Mouse (Mus musculus) heart, adult 10 weeks (tissue): ENCODE data around the gene Cfap73. TPM values are rescaled to one million over a fixed set of nuclear protein-coding genes. Genes with fewer than 3 reads are reported as not detected.

Experiments
- polyA plus RNA-seq: library from polyadenylated mRNA; stranded (reverse); fragments of 350-450 nt; fragmentation: Illumina TruSeq; extraction: RNeasy Lipid Tissue Mini Kit (QIAGEN cat#74804); gene quantifications from one replicate; pipeline ENCODE4 v1.2.3, GENCODE M21; 2014; ENCODE audit warnings: low read depth, low replicate concordance

Cfap73 gene
- not detected for polyA plus RNA-seq

DNA sequence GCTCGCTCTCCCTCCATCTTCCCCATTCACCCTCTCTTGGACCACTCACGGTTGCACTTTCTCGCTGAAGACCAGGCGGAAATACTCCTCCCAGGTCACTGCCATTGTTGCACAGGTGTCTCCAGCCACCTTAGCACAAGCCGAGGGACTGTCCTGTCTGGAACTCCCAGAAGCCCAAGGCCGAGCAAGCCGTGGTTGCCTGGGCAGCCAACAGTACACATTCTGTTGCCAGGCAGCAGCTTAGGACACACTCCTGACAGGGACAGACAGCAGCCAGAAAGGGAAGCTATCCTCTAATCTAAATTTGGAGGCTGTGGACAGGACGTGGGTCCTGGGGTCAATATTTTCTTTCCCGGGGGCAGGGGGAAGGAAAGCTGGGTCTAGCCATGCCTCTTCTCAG is at the start of gene Cfap73:
Cfap73 (minus strand) TSS at position 105 of the 400 bp plus-strand sequence.

GRCm38 (mm10) chr5:120648569-120649373 is 14.7 kb upstream of the Cfap73 start, which contains the start of gene Rasal1:
TSS of gene Rasal1 (plus strand) at chr5:120648812.

GRCm38 (mm10) chr5:120612442-120612821 is 21.6 kb downstream of the Cfap73 start, which contains the start of the genes Rita1 and Ddx54:
TSS of gene Rita1 (minus strand) at chr5:120612589.
TSS of gene Ddx54 (plus strand) at chr5:120612739.

GRCm38 (mm10) chr5:120588569-120589094 is 45.4 kb downstream of the Cfap73 start, which contains the start of the genes Tpcn1 and Iqcd:
TSS of gene Tpcn1 (minus strand) at chr5:120588673.
TSS of gene Iqcd (plus strand) at chr5:120589016.

Other genes with a start within 250 kb of the Cfap73 start
- not detected for gene Lhx5, start 202.5 kb downstream of the Cfap73 start, polyA plus RNA-seq
- 11.2 TPM for gene Sdsl, start 161.4 kb downstream of the Cfap73 start, polyA plus RNA-seq
- gene Sds, start 157.7 kb downstream of the Cfap73 start, polyA plus RNA-seq = 7.9 TPM
- 28.1 TPM for gene Plbd2, start 130.6 kb downstream of the Cfap73 start, polyA plus RNA-seq
- 7.6 TPM for gene Slc8b1, start 123.1 kb downstream of the Cfap73 start, polyA plus RNA-seq
- 24.0 TPM for gene Tpcn1, start 45.6 kb downstream of the Cfap73 start, polyA plus RNA-seq
- gene Iqcd, start 45.2 kb downstream of the Cfap73 start, polyA plus RNA-seq = not detected
- gene Rita1, start 21.6 kb downstream of the Cfap73 start, polyA plus RNA-seq = 13.1 TPM
- 15.9 TPM for gene Ddx54, start 21.5 kb downstream of the Cfap73 start, polyA plus RNA-seq
- not detected for gene Rasal1, start 14.6 kb upstream of the Cfap73 start, polyA plus RNA-seq
- 0.73 TPM for gene Dtx1, start 77.7 kb upstream of the Cfap73 start, polyA plus RNA-seq
- gene Oas2, start 115.6 kb upstream of the Cfap73 start, polyA plus RNA-seq = 8.4 TPM
- gene Oas3, start 143.4 kb upstream of the Cfap73 start, polyA plus RNA-seq = 0.37 TPM
- not detected for gene Oas1e, start 161.3 kb upstream of the Cfap73 start, polyA plus RNA-seq
- 0.71 TPM for gene Oas1c, start 178.3 kb upstream of the Cfap73 start, polyA plus RNA-seq
- gene Oas1f, start 213.1 kb upstream of the Cfap73 start, polyA plus RNA-seq = not detected
- gene Oas1h, start 227.2 kb upstream of the Cfap73 start, polyA plus RNA-seq = not detected